Mouse (Mus musculus) neural tube, embryonic 14.5 days (tissue): ENCODE measurements at regions not wholly inside any gene's neighbourhood (a gene's known extent, or its start where the extent isn't known, plus 50 kb on each side); places are given as distances from the start of the nearest gene placed in this dataset.

ENCODE experiments used
- ATAC-seq: fragments of 200-750 bp; cut with Nextera tagmentation; 2 replicates; pipeline ENCODE4 v1.8.0; 2017; ENCODE audit warnings: low read depth, mild to moderate bottlenecking, moderate TSS enrichment, moderate library complexity
- H3K27ac ChIP-seq: fragments of 300-500 bp; sonication (generic); 2 replicates; pipeline ENCODE4 v1.5.1; 2014; ENCODE audit warnings: low read depth, mild to moderate bottlenecking, control low read depth, low read length, moderate library complexity, mixed read lengths
- H3K27me3 ChIP-seq: fragments of 300-500 bp; sonication (generic); 2 replicates; pipeline ENCODE4 v1.6.1; 2014; ENCODE audit warnings: low read length; ENCODE audit not compliant: control insufficient read depth, insufficient read depth
- H3K36me3 ChIP-seq: fragments of 300-500 bp; sonication (generic); 2 replicates; pipeline ENCODE4 v1.6.1; 2014; ENCODE audit warnings: low read length, mixed read lengths; ENCODE audit not compliant: control insufficient read depth, insufficient read depth
- H3K4me1 ChIP-seq: fragments of 300-500 bp; sonication (generic); 2 replicates; pipeline ENCODE4 v1.6.1; 2014; ENCODE audit warnings: low read length; ENCODE audit not compliant: control insufficient read depth, insufficient read depth
- H3K4me2 ChIP-seq: fragments of 300-500 bp; sonication (generic); 2 replicates; pipeline ENCODE4 v1.6.1; 2014; ENCODE audit warnings: mild to moderate bottlenecking, low read depth, low read length, control low read depth
- H3K4me3 ChIP-seq: fragments of 300-500 bp; sonication (generic); 2 replicates; pipeline ENCODE4 v1.5.1; 2014; ENCODE audit warnings: low read depth, low read length, control low read depth, mixed read lengths
- H3K9ac ChIP-seq: fragments of 300-500 bp; sonication (generic); replicated peaks from 2 replicates; pipeline ENCODE4 v1.6.1; 2014; ENCODE audit warnings: low read depth, mild to moderate bottlenecking, control low read depth, low read length, mixed read lengths
- H3K9me3 ChIP-seq: fragments of 300-500 bp; sonication (generic); 2 replicates; pipeline ENCODE4 v1.6.1; 2016; ENCODE audit warnings: low read length; ENCODE audit not compliant: control insufficient read depth
- WGBS: fragments of 180-500 bp; shearing (Covaris S2); extraction: QIAGEN DNeasy Blood & Tissue Kit; methylation state at CpG from one replicate; pipeline ENCODE4 v1.1.7; 2014; 5-methylcytosine and 5-hydroxymethylcytosine counted together

GRCm38 (mm10) chr2:123806370-123806769, 283.4 kb upstream of the Sema6d start:
- no peaks in the 10 kb centered on the region for H3K4me1 ChIP-seq
- no peak overlapping the region for H3K4me3 ChIP-seq
- H3K9me3 ChIP-seq = no peaks in the 10 kb centered on the region
- no peak overlapping the region for H3K9ac ChIP-seq
- H3K27ac ChIP-seq = no peak overlapping the region
- 75% methylated on average over 2 of the region's 2 CpGs for WGBS
- H3K4me2 ChIP-seq = no peak overlapping the region
- no peaks in the 10 kb centered on the region for H3K36me3 ChIP-seq
- ATAC-seq = no peak
- no peaks in the 10 kb centered on the region for H3K27me3 ChIP-seq

- 22% methylated on average over 15 of the region's 15 CpGs for WGBS
- no peak overlapping the region for H3K9ac ChIP-seq
- H3K4me1 ChIP-seq = no peaks in the 10 kb centered on the region
Observed at GRCm38 (mm10) chr2:123813182-123813949, 276.4 kb upstream of the Sema6d start.

GRCm38 (mm10) chr2:123813950-123814337, 275.8 kb upstream of the Sema6d start:
- Histone ChIP-seq H3K27me3 (no peaks in the 10 kb centered on the region), H3K4me3 (no peak overlapping the region), H3K9me3 (no peaks in the 10 kb centered on the region), H3K27ac (peak overlapping the region; percentile 65), H3K4me2 (peak overlapping the region; percentile 0; the same call in 1 of the 2 replicates), H3K4me1 (no peaks in the 10 kb centered on the region), H3K36me3 (no peaks in the 10 kb centered on the region), H3K9ac (no peak overlapping the region)
- 26% methylated on average over 3 of the region's 3 CpGs for WGBS
- peak; percentile 39; the same call in 1 of the 2 replicates for ATAC-seq

More at GRCm38 (mm10) chr2:123813182-123813949, 276.4 kb upstream of the Sema6d start:
- Histone ChIP-seq H3K27ac (peak overlapping the region; percentile 65; the same call in 1 of the 2 replicates), H3K9me3 (no peaks in the 10 kb centered on the region), H3K4me3 (no peak overlapping the region), H3K27me3 (no peaks in the 10 kb centered on the region), H3K36me3 (no peaks in the 10 kb centered on the region), H3K4me2 (peak overlapping the region; percentile 0; the same call in 1 of the 2 replicates)
- peak; percentile 93 for ATAC-seq

- ATAC-seq = no peak
- no peaks in the 10 kb centered on the region for H3K27me3 ChIP-seq
- H3K27ac ChIP-seq = no peak overlapping the region
- no peaks in the 10 kb centered on the region for H3K4me1 ChIP-seq
- 47% methylated on average over 2 of the region's 2 CpGs for WGBS
- H3K36me3 ChIP-seq = no peaks in the 10 kb centered on the region
- no peaks in the 10 kb centered on the region for H3K9me3 ChIP-seq
- H3K9ac ChIP-seq = no peak overlapping the region
- no peak overlapping the region for H3K4me2 ChIP-seq
- no peak overlapping the region for H3K4me3 ChIP-seq
Observed at GRCm38 (mm10) chr2:123816627-123817026, 273.1 kb upstream of the Sema6d start.

- Histone ChIP-seq H3K9me3 (no peaks in the 10 kb centered on the region), H3K27me3 (no peaks in the 10 kb centered on the region), H3K4me1 (no peaks in the 10 kb centered on the region), H3K36me3 (no peaks in the 10 kb centered on the region), H3K4me2 (no peak overlapping the region), H3K9ac (no peak overlapping the region), H3K27ac (no peak overlapping the region), H3K4me3 (no peak overlapping the region)
- 35% methylated on average over 1 of the region's 1 CpGs for WGBS
- ATAC-seq = no peak
Observed at GRCm38 (mm10) chr2:123833540-123834136, 256.1 kb upstream of the Sema6d start.
